ENCODE assay signal across 30 mouse cellular contexts in genomic region chr9:105814436-105814835, GRCm38 (mm10). TPM values are rescaled to one million over a fixed set of nuclear protein-coding genes. Genes with fewer than 3 reads are reported as not detected.
DNase-seq lines count a peak whose midpoint lies in the region; ATAC-seq and TF ChIP-seq lines count a peak whose summit lies in the region.
"Had no signal": no experiment of that assay in that cellular context is flagged by ENCODE, and none has a peak within 500 bp of the region (broad histone marks: within the 10 kb centered on the region; RNA-seq: fewer than 3 reads in every experiment).

No protein-coding gene starts in this region.

- TF ChIP-seq CTCF in heart, adult 2 months (IDR thresholded peaks at IDR 0.05) = no peak
- no peak for TF ChIP-seq CTCF in gastrocnemius, adult 2 months (IDR thresholded peaks at IDR 0.05)

- intact Hi-C loops in heart, adult 2 months (cut with DNase I) = no loop called here
- intact Hi-C loops in gastrocnemius, adult 2 months (cut with DNase I) = no loop called here
- intact Hi-C loops in gastrocnemius, postnatal 36 days (cut with DNase I) = no loop called here

- no peak for TF ChIP-seq POLR2A in heart, adult 2 months (IDR thresholded peaks at IDR 0.05; ENCODE audit: insufficient read depth, low read depth, low read length)

- DNase-seq in adrenal gland, postnatal 10 days = peak; percentile 13
- no peak for DNase-seq in adrenal gland, adult 18-20 months (ENCODE audit: low spot score in 2 of 2)
- peak; percentile 45 to 46 for DNase-seq in heart, adult 2 months
- DNase-seq in heart, embryonic 10.5 days (ENCODE audit: low spot score) = no peak
- peak; percentile 84 for DNase-seq in gastrocnemius, adult 2 months
- DNase-seq in gastrocnemius, postnatal 36 days = peak; percentile 54 to 74
- no peak for DNase-seq in hindbrain, embryonic 14.5 days (ENCODE audit: low spot score)
- no peak for DNase-seq in frontal cortex, postnatal 10 days (ENCODE audit: low spot score in 2 of 2)
- DNase-seq: cerebellum, adult 2 months; cerebellum, postnatal 25 days; kidney, adult 9 months; kidney, postnatal 14 days; liver; lung, adult 2 months; lung, postnatal 10 days; right cerebral cortex, postnatal 25 days; spleen, adult 18-20 months; thymus, postnatal 14 days had no signal

- no peaks in the 10 kb centered on the region for H3K27me3 ChIP-seq in heart, adult 2 months (ENCODE audit: control insufficient read depth, insufficient read depth, low read length)
- H3K27me3 ChIP-seq in heart, embryonic 10.5 days (ENCODE audit: insufficient read depth, poor library complexity, severe bottlenecking) = peaks cover 12% of the 10 kb centered on the region
- H3K27me3 ChIP-seq in hindbrain, embryonic 14.5 days (ENCODE audit: control insufficient read depth, insufficient read depth, low read length) = no peaks in the 10 kb centered on the region
- H3K27me3 ChIP-seq: embryonic facial prominence, embryonic 15.5 days; forebrain, embryonic 13.5 days; heart, embryonic 13.5 days; hindbrain, embryonic 13.5 days; midbrain, embryonic 15.5 days had no signal

- H3K36me3 ChIP-seq in heart, adult 2 months (ENCODE audit: control insufficient read depth, insufficient read depth, low read length) = no peaks in the 10 kb centered on the region
- H3K36me3 ChIP-seq in heart, embryonic 10.5 days = no peaks in the 10 kb centered on the region
- H3K36me3 ChIP-seq in hindbrain, embryonic 14.5 days (replicated peaks; ENCODE audit: control insufficient read depth, insufficient read depth) = no peaks in the 10 kb centered on the region
- H3K36me3 ChIP-seq: embryonic facial prominence, embryonic 10.5 days; embryonic facial prominence, embryonic 15.5 days; heart, embryonic 13.5 days; hindbrain, embryonic 13.5 days; midbrain, embryonic 10.5 days; midbrain, embryonic 15.5 days had no signal

- no peak overlapping the region for H3K9ac ChIP-seq in heart, adult 2 months (ENCODE audit: low read depth, low read length)
- H3K9ac ChIP-seq in hindbrain, embryonic 14.5 days = no peak overlapping the region
- H3K9ac ChIP-seq: embryonic facial prominence, embryonic 15.5 days; forebrain, embryonic 13.5 days; heart, embryonic 13.5 days; hindbrain, embryonic 13.5 days; liver, embryonic 14.5 days; midbrain, embryonic 15.5 days had no signal

- TF ChIP-seq EP300 in heart, adult 2 months (IDR thresholded peaks at IDR 0.05; ENCODE audit: insufficient read depth, low read depth, low read length) = no peak

- no peak overlapping the region for H3K4me2 ChIP-seq in hindbrain, embryonic 14.5 days (replicated peaks)
- H3K4me2 ChIP-seq: embryonic facial prominence, embryonic 15.5 days; forebrain, embryonic 13.5 days; heart, embryonic 13.5 days; hindbrain, embryonic 13.5 days; midbrain, embryonic 15.5 days had no signal

- H3K4me3 ChIP-seq in heart, adult 2 months = no peak overlapping the region
- no peak overlapping the region for H3K4me3 ChIP-seq in heart, embryonic 10.5 days
- H3K4me3 ChIP-seq in gastrocnemius, adult 2 months = no peak overlapping the region
- H3K4me3 ChIP-seq in hindbrain, embryonic 14.5 days (replicated peaks; ENCODE audit: low read length) = no peak overlapping the region
- H3K4me3 ChIP-seq: embryonic facial prominence, embryonic 10.5 days; embryonic facial prominence, embryonic 15.5 days; forebrain, embryonic 13.5 days; heart, embryonic 13.5 days; hindbrain, embryonic 13.5 days; midbrain, embryonic 10.5 days; midbrain, embryonic 15.5 days had no signal

- WGBS in heart, adult 2 months = 81% methylated on average over 5 of the region's 5 CpGs
- WGBS in heart, embryonic 10.5 days = 81% methylated on average over 5 of the region's 5 CpGs
- WGBS in hindbrain, embryonic 14.5 days = 88% methylated on average over 5 of the region's 5 CpGs

- H3K79me2 ChIP-seq in heart, adult 2 months (replicated peaks; ENCODE audit: control insufficient read depth, insufficient read depth, low read length) = no peaks in the 10 kb centered on the region

- ATAC-seq in hindbrain, embryonic 14.5 days (ENCODE audit: low FRiP score) = no peak
- ATAC-seq: forebrain, embryonic 13.5 days; intestine, postnatal 0 days; midbrain, embryonic 15.5 days had no signal

- no peaks in the 10 kb centered on the region; the same call in 1 of the 2 replicates for H3K4me1 ChIP-seq in heart, adult 2 months (ENCODE audit: control insufficient read depth, insufficient read depth, low read length)
- no peaks in the 10 kb centered on the region for H3K4me1 ChIP-seq in heart, embryonic 10.5 days
- no peaks in the 10 kb centered on the region for H3K4me1 ChIP-seq in hindbrain, embryonic 14.5 days (replicated peaks; ENCODE audit: control insufficient read depth, insufficient read depth, low read length)
- H3K4me1 ChIP-seq: forebrain, embryonic 13.5 days; heart, embryonic 13.5 days; midbrain, embryonic 15.5 days had no signal

- H3K27ac ChIP-seq in heart, adult 2 months = no peak overlapping the region
- no peak overlapping the region for H3K27ac ChIP-seq in heart, embryonic 10.5 days
- H3K27ac ChIP-seq in gastrocnemius, adult 2 months = peak overlapping the region; percentile 28; the same call in 1 of the 2 replicates
- no peak overlapping the region for H3K27ac ChIP-seq in hindbrain, embryonic 14.5 days
- H3K27ac ChIP-seq: embryonic facial prominence, embryonic 10.5 days; embryonic facial prominence, embryonic 15.5 days; forebrain, embryonic 13.5 days; heart, embryonic 13.5 days; hindbrain, embryonic 13.5 days; liver, embryonic 14.5 days; midbrain, embryonic 10.5 days; midbrain, embryonic 15.5 days had no signal

- no peaks in the 10 kb centered on the region for H3K9me3 ChIP-seq in heart, embryonic 10.5 days
- no peaks in the 10 kb centered on the region for H3K9me3 ChIP-seq in hindbrain, embryonic 14.5 days (ENCODE audit: control insufficient read depth, low read length)
- H3K9me3 ChIP-seq: embryonic facial prominence, embryonic 10.5 days; embryonic facial prominence, embryonic 15.5 days; forebrain, embryonic 13.5 days; heart, embryonic 13.5 days; hindbrain, embryonic 13.5 days; midbrain, embryonic 10.5 days; midbrain, embryonic 15.5 days had no signal

RNA-seq across cellular contexts. Expression of gene Col6a6, which starts 13.5 kb away (rescaled TPM):
- 10 to 100 TPM in 1 of 2 experiments, 1 to 10 TPM in 1; 9.3 to 11.5 TPM for total RNA-seq in adrenal gland, postnatal 10 days (2021)
- total RNA-seq in adrenal gland, adult 18-20 months (2021) = 1 to 10 TPM in 1 of 2 experiments, under 1 TPM in 1; 0.96 to 2.1 TPM
- 1 to 10 TPM; 2.5 to 3.5 TPM for total RNA-seq in heart, adult 2 months (2021)
- polyA plus RNA-seq in heart, adult 2 months (2012; rRNA removed) = 1.5 and 2.3 TPM in 2 replicates
- polyA plus RNA-seq in heart, embryonic 10.5 days (2016; fragmentation: Nextera tagmentation; extraction: Ambion mirVana) = 0.13 and 0.17 TPM in 2 replicates
- 1 to 10 TPM; 1.5 to 1.9 TPM for total RNA-seq in gastrocnemius, adult 2 months (2021)
- 1 to 10 TPM; 3.0 to 3.5 TPM for total RNA-seq in gastrocnemius, postnatal 36 days (2021)
- polyA plus RNA-seq in hindbrain, embryonic 14.5 days (2014; fragmentation: Nextera tagmentation; extraction: Ambion mirVana) = 0.11 and 0.17 TPM in 2 replicates
- total RNA-seq: megakaryocyte progenitor cell, adult 5-6 weeks; MEL; neutrophil, adult 5-6 weeks had no signal

Comparison
In these comparisons a context has a peak if more than half of its experiments do, and no peak if none do; other contexts are left out.
1. DNase-seq: peak in adrenal gland, postnatal 10 days (single experiment), heart, adult 2 months (2 of 2), gastrocnemius, adult 2 months (single experiment) and gastrocnemius, postnatal 36 days (2 of 2); none in adrenal gland, adult 18-20 months (0 of 2), heart, embryonic 10.5 days (single experiment), hindbrain, embryonic 14.5 days (single experiment) and frontal cortex, postnatal 10 days (0 of 2).